8 mouse cellular contexts compared by ENCODE assay signal in genomic region chrX:167497780-167498179, GRCm38 (mm10).
DNase-seq lines count a peak whose midpoint lies in the region; ATAC-seq and TF ChIP-seq lines count a peak whose summit lies in the region.

No protein-coding gene starts in this region.

- no peak for ATAC-seq in heart, postnatal 0 days (ENCODE audit: insufficient read depth, low read depth)
- ATAC-seq in forebrain, embryonic 16.5 days = peak; percentile 84
- ATAC-seq in midbrain, postnatal 0 days (ENCODE audit: low FRiP score) = peak; percentile 70; the same call in 1 of the 2 replicates

- H3K9ac ChIP-seq in heart, postnatal 0 days (replicated peaks; ENCODE audit: low read depth, low read length) = no peak overlapping the region
- H3K9ac ChIP-seq in forebrain, embryonic 16.5 days (replicated peaks; ENCODE audit: low read depth, low read length) = no peak overlapping the region
- H3K9ac ChIP-seq in midbrain, postnatal 0 days (replicated peaks; ENCODE audit: low read length, poor library complexity, severe bottlenecking) = no peak overlapping the region

- no peak overlapping the region for H3K4me3 ChIP-seq in heart, postnatal 0 days (ENCODE audit: low read depth, low read length)
- no peak overlapping the region for H3K4me3 ChIP-seq in forebrain, embryonic 16.5 days (replicated peaks; ENCODE audit: low read length)
- no peak overlapping the region for H3K4me3 ChIP-seq in midbrain, postnatal 0 days (ENCODE audit: low read depth, low read length)

- peak; percentile 73 for TF ChIP-seq CTCF in heart, postnatal 0 days (IDR thresholded peaks at IDR 0.05; ENCODE audit: low read depth)
- TF ChIP-seq CTCF in midbrain, postnatal 0 days (IDR thresholded peaks at IDR 0.05) = peak; percentile 87

- DNase-seq in heart, postnatal 0 days (ENCODE audit: low spot score) = peak; percentile 8
- DNase-seq in heart, postnatal 25 days (ENCODE audit: low spot score) = no peak
- DNase-seq in c-Kit-positive CD71-positive TER-119-negative erythroid progenitor cells, embryonic 14.5 days (ENCODE audit: low read depth) = peak; percentile 29
- peak; percentile 15 for DNase-seq in kidney, adult 11 months
- peak; percentile 51 to 70 for DNase-seq in left cerebral cortex, postnatal 25 days (ENCODE audit: low spot score in 2 of 2)
- DNase-seq in midbrain, postnatal 0 days (ENCODE audit: low spot score) = peak; percentile 83
- DNase-seq in splenic B cell, adult 2 months (ENCODE audit: low read depth, low spot score) = peak; percentile 67

- no peaks in the 10 kb centered on the region for H3K4me1 ChIP-seq in heart, postnatal 0 days (ENCODE audit: control insufficient read depth, insufficient read depth)
- no peaks in the 10 kb centered on the region for H3K4me1 ChIP-seq in forebrain, embryonic 16.5 days (replicated peaks; ENCODE audit: control insufficient read depth, insufficient read depth, low read length)
- no peaks in the 10 kb centered on the region for H3K4me1 ChIP-seq in midbrain, postnatal 0 days (ENCODE audit: insufficient read depth, low read length)

- WGBS in heart, postnatal 0 days = 32% methylated on average over 11 of the region's 11 CpGs
- WGBS in forebrain, embryonic 16.5 days = 30% methylated on average over 11 of the region's 11 CpGs
- 33% methylated on average over 11 of the region's 11 CpGs for WGBS in midbrain, postnatal 0 days

- no peaks in the 10 kb centered on the region for H3K9me3 ChIP-seq in heart, postnatal 0 days (replicated peaks; ENCODE audit: control insufficient read depth, low read length)
- H3K9me3 ChIP-seq in forebrain, embryonic 16.5 days (ENCODE audit: control insufficient read depth, low read length) = no peaks in the 10 kb centered on the region
- H3K9me3 ChIP-seq in midbrain, postnatal 0 days (ENCODE audit: low read length) = no peaks in the 10 kb centered on the region

- H3K4me2 ChIP-seq in heart, postnatal 0 days (ENCODE audit: low read depth, low read length) = no peak overlapping the region
- H3K4me2 ChIP-seq in forebrain, embryonic 16.5 days (ENCODE audit: low read length) = no peak overlapping the region
- H3K4me2 ChIP-seq in midbrain, postnatal 0 days (ENCODE audit: low read depth, low read length, poor library complexity, severe bottlenecking) = no peak overlapping the region

- intact Hi-C loops in heart, postnatal 25 days (cut with DNase I) = loop anchor here (10.0 kb wide), 1 partner anchor 317 kb away; no protein-coding TSS in a partner anchor
- intact Hi-C loops in left cerebral cortex, postnatal 25 days (cut with DNase I) = no loop called here

- no peak for TF ChIP-seq EP300 in heart, postnatal 0 days (IDR thresholded peaks at IDR 0.05; ENCODE audit: low read depth)

- no peaks in the 10 kb centered on the region for H3K36me3 ChIP-seq in heart, postnatal 0 days (replicated peaks; ENCODE audit: control insufficient read depth, insufficient read depth, low read length)
- no peaks in the 10 kb centered on the region for H3K36me3 ChIP-seq in forebrain, embryonic 16.5 days (ENCODE audit: control insufficient read depth, insufficient read depth)
- no peaks in the 10 kb centered on the region for H3K36me3 ChIP-seq in midbrain, postnatal 0 days (ENCODE audit: insufficient read depth, low read length)
- H3K36me3 ChIP-seq in splenic B cell, adult 2 months (ENCODE audit: control insufficient read depth, insufficient read depth, low read length, poor library complexity, severe bottlenecking) = no peaks in the 10 kb centered on the region

- H3K27me3 ChIP-seq in heart, postnatal 0 days (ENCODE audit: control insufficient read depth, insufficient read depth, low read length) = no peaks in the 10 kb centered on the region
- peaks cover 5% of the 10 kb centered on the region; the same call in 1 of the 2 replicates for H3K27me3 ChIP-seq in forebrain, embryonic 16.5 days (replicated peaks; ENCODE audit: control insufficient read depth, insufficient read depth, low read length)
- peaks cover 5% of the 10 kb centered on the region; the same call in 1 of the 2 replicates for H3K27me3 ChIP-seq in midbrain, postnatal 0 days (ENCODE audit: insufficient read depth, low read length)
- no peaks in the 10 kb centered on the region for H3K27me3 ChIP-seq in splenic B cell, adult 2 months (ENCODE audit: control insufficient read depth, insufficient read depth, low read length, poor library complexity, severe bottlenecking)

- H3K27ac ChIP-seq in heart, postnatal 0 days (ENCODE audit: low read depth) = no peak overlapping the region
- no peak overlapping the region for H3K27ac ChIP-seq in forebrain, embryonic 16.5 days (ENCODE audit: low read length)
- no peak overlapping the region for H3K27ac ChIP-seq in midbrain, postnatal 0 days (ENCODE audit: low read depth, low read length)
